Mouse (Mus musculus): ENCODE data around the gene Snupn. TPM values are rescaled to one million over a fixed set of nuclear protein-coding genes. Genes with fewer than 3 reads are reported as not detected.
A peak's percentile ranks its signal among the peaks of the same experiment; 100 is the strongest.
"Not testable (repeated sequence)": the region's sequence is repeated elsewhere in the genome, so short reads cannot be mapped to it uniquely, and the experiment has no call there.

The Snupn gene
- total RNA-seq, 2 experiments from 2014 or later = 14.4 to 15.2 TPM

GRCm38 (mm10) chr9:56995198-56996027 lies 44.7 kb downstream of the Snupn start:
- peak; percentile 65 to 70 for DNase-seq (ENCODE audit: low spot score in 2 of 2)

GRCm38 (mm10) chr9:56996028-56996346 lies 45.3 kb downstream of the Snupn start:
- peak; percentile 24 to 40 for DNase-seq (ENCODE audit: low spot score in 2 of 2)

GRCm38 (mm10) chr9:56997206-56997605 lies 46.5 kb downstream of the Snupn start:
- not testable (repeated sequence) for DNase-seq (ENCODE audit: low spot score in 2 of 2)

- DNase-seq (ENCODE audit: low spot score in 2 of 2) = peak in 1 of 2 experiments; percentile 35
Measured at GRCm38 (mm10) chr9:57003011-57003410, 52.3 kb downstream of the Snupn start.

GRCm38 (mm10) chr9:57012393-57012792 lies 61.7 kb downstream of the Snupn start:
- DNase-seq (ENCODE audit: low spot score in 2 of 2) = no peak

- no peak for DNase-seq (ENCODE audit: low spot score in 2 of 2)
Measured at GRCm38 (mm10) chr9:57012895-57013294, 62.2 kb downstream of the Snupn start.

GRCm38 (mm10) chr9:57013756-57014155 lies 63.1 kb downstream of the Snupn start:
- no peak for DNase-seq (ENCODE audit: low spot score in 2 of 2)

GRCm38 (mm10) chr9:57014766-57015165 lies 64.1 kb downstream of the Snupn start:
- no peak for DNase-seq (ENCODE audit: low spot score in 2 of 2)

- no peak for DNase-seq (ENCODE audit: low spot score in 2 of 2)
Measured at GRCm38 (mm10) chr9:57017631-57018030, 67.0 kb downstream of the Snupn start.

GRCm38 (mm10) chr9:57031756-57032155 lies 81.1 kb downstream of the Snupn start:
- no peak for DNase-seq (ENCODE audit: low spot score in 2 of 2)

Other genes with a start within 250 kb of the Snupn start
- gene Lingo1, start 154.4 kb upstream of the Snupn start, total RNA-seq (2021) = 1 to 10 TPM in 1 of 2 experiments, under 1 TPM in 1; 0.70 to 1.5 TPM
- gene Odf3l1, start 86.2 kb upstream of the Snupn start, total RNA-seq (2021) = 1 to 10 TPM in 1 of 2 experiments, under 1 TPM in 1; 0.66 to 6.0 TPM
- 10 to 100 TPM in 1 of 2 experiments, 1 to 10 TPM in 1; 7.3 to 19.1 TPM for gene Cspg4, start 85.8 kb upstream of the Snupn start, total RNA-seq (2021)
- gene Snx33, start 22.5 kb upstream of the Snupn start, total RNA-seq (2021) = 10 to 100 TPM; 20.9 to 25.6 TPM
- 10 to 100 TPM; 77.0 to 87.0 TPM for gene Imp3, start 13.4 kb upstream of the Snupn start, total RNA-seq (2021)
- 10 to 100 TPM; 37.7 to 43.7 TPM for gene Ptpn9, start 44.0 kb downstream of the Snupn start, total RNA-seq (2021)
- gene Sin3a, start 121.2 kb downstream of the Snupn start, total RNA-seq (2021) = 10 to 100 TPM; 32.5 to 39.2 TPM
- gene Man2c1, start 179.8 kb downstream of the Snupn start, total RNA-seq (2021) = 100 to 1,000 TPM; 108 to 151 TPM
- gene Neil1, start 197.4 kb downstream of the Snupn start, total RNA-seq (2021) = 10 to 100 TPM in 1 of 2 experiments, 1 to 10 TPM in 1; 8.2 to 11.1 TPM
- 10 to 100 TPM; 52.3 to 57.6 TPM for gene Commd4, start 207.5 kb downstream of the Snupn start, total RNA-seq (2021)

Data from adrenal gland, adult 18-20 months (tissue).